Mouse (Mus musculus): ENCODE measurements around the gene Tecta.

GRCm38 (mm10) chr9:42377656-42378055 is 22.1 kb downstream of the Tecta start:
- TF ChIP-seq CTCF (IDR thresholded peaks at IDR 0.05; ENCODE audit: low read depth) = no peak
- no peak for TF ChIP-seq EP300 (IDR thresholded peaks at IDR 0.05; ENCODE audit: low read depth)
